Mouse (Mus musculus) stomach, embryonic 15.5 days (tissue): Measurements from ENCODE around the gene Selp. TPM values are rescaled to one million over a fixed set of nuclear protein-coding genes. Genes with fewer than 3 reads are reported as not detected.

Experiments used
- ATAC-seq: fragments of 200-750 bp; cut with Nextera tagmentation; 2 replicates; pipeline ENCODE4 v1.8.0; 2017; ENCODE audit warnings: low read depth, moderate number of reproducible peaks, moderate TSS enrichment; ENCODE audit not compliant: insufficient read depth, low FRiP score
- H3K27ac ChIP-seq: fragments of 300-500 bp; sonication (generic); 2 replicates; pipeline ENCODE4 v1.5.1; 2015; ENCODE audit warnings: mild to moderate bottlenecking, inconsistent platforms
- H3K27me3 ChIP-seq: fragments of 300-500 bp; sonication (generic); replicated peaks from 2 replicates; pipeline ENCODE4 v1.6.1; 2015; ENCODE audit warnings: inconsistent platforms
- H3K36me3 ChIP-seq: fragments of 300-500 bp; sonication (generic); 2 replicates; pipeline ENCODE4 v1.6.1; 2015; ENCODE audit warnings: inconsistent platforms
- H3K4me1 ChIP-seq: fragments of 300-500 bp; sonication (generic); 2 replicates; pipeline ENCODE4 v1.6.1; 2015; ENCODE audit warnings: inconsistent platforms
- H3K4me2 ChIP-seq: fragments of 300-500 bp; sonication (generic); 2 replicates; pipeline ENCODE4 v1.6.1; 2015; ENCODE audit warnings: mild to moderate bottlenecking, inconsistent platforms
- H3K4me3 ChIP-seq: fragments of 300-500 bp; sonication (generic); replicated peaks from 2 replicates; pipeline ENCODE4 v1.5.1; 2015; ENCODE audit warnings: inconsistent platforms
- H3K9ac ChIP-seq: fragments of 300-500 bp; sonication (generic); 2 replicates; pipeline ENCODE4 v1.6.1; 2015; ENCODE audit warnings: inconsistent platforms
- H3K9me3 ChIP-seq: fragments of 300-500 bp; sonication (generic); 2 replicates; pipeline ENCODE4 v1.6.1; 2016; ENCODE audit warnings: inconsistent platforms
- WGBS: fragments of 180-500 bp; shearing (Covaris S2); methylation state at CpG from one replicate; pipeline ENCODE4 v1.1.7; 2015; 5-methylcytosine and 5-hydroxymethylcytosine counted together
- polyA plus RNA-seq: library from polyadenylated mRNA; unstranded; fragments of >200 nt; fragmentation: Nextera tagmentation; extraction: Ambion mirVana; gene quantifications from 2 replicates; pipeline ENCODE4 v1.2.1, GENCODE M21; 2015

Selp gene
- polyA plus RNA-seq, 1 experiment from 2014 or later: 0.58 TPM

- Histone ChIP-seq H3K27ac (no peak overlapping the region), H3K9me3 (no peaks in the 10 kb centered on the region), H3K9ac (no peak overlapping the region), H3K36me3 (no peaks in the 10 kb centered on the region), H3K4me2 (no peak overlapping the region), H3K27me3 (no peaks in the 10 kb centered on the region), H3K4me1 (no peaks in the 10 kb centered on the region), H3K4me3 (no peak overlapping the region)
- no peak for ATAC-seq
- 80% methylated on average over 4 of the region's 4 CpGs for WGBS
These were observed 32.0 kb upstream of the Selp start for GRCm38 (mm10) chr1:164083046-164083445.

GRCm38 (mm10) chr1:164086797-164087196 lies 28.3 kb upstream of the Selp start:
- no peak for ATAC-seq
- H3K4me3 ChIP-seq: no peak overlapping the region
- H3K9ac ChIP-seq: no peak overlapping the region
- no peaks in the 10 kb centered on the region for H3K36me3 ChIP-seq
- no peaks in the 10 kb centered on the region for H3K27me3 ChIP-seq
- no peak overlapping the region for H3K27ac ChIP-seq
- H3K9me3 ChIP-seq: no peaks in the 10 kb centered on the region
- H3K4me2 ChIP-seq: no peak overlapping the region
- no peaks in the 10 kb centered on the region for H3K4me1 ChIP-seq
- 80% methylated on average over 3 of the region's 3 CpGs for WGBS

GRCm38 (mm10) chr1:164087872-164088271 lies 27.2 kb upstream of the Selp start:
- no peak for ATAC-seq
- Histone ChIP-seq H3K27me3 (no peaks in the 10 kb centered on the region), H3K9me3 (no peaks in the 10 kb centered on the region), H3K4me2 (no peak overlapping the region), H3K4me1 (no peaks in the 10 kb centered on the region), H3K36me3 (no peaks in the 10 kb centered on the region), H3K27ac (no peak overlapping the region), H3K9ac (no peak overlapping the region), H3K4me3 (no peak overlapping the region)
- 79% methylated on average over 5 of the region's 5 CpGs for WGBS

GRCm38 (mm10) chr1:164096780-164097179 lies 18.3 kb upstream of the Selp start:
- 24% methylated on average over 6 of the region's 6 CpGs for WGBS
- Histone ChIP-seq H3K9ac (no peak overlapping the region), H3K4me3 (no peak overlapping the region), H3K4me1 (no peaks in the 10 kb centered on the region), H3K27me3 (no peaks in the 10 kb centered on the region), H3K4me2 (no peak overlapping the region), H3K27ac (no peak overlapping the region), H3K36me3 (no peaks in the 10 kb centered on the region), H3K9me3 (no peaks in the 10 kb centered on the region)
- ATAC-seq: no peak

- Histone ChIP-seq H3K9ac (no peak overlapping the region), H3K4me2 (no peak overlapping the region), H3K27ac (no peak overlapping the region), H3K9me3 (no peaks in the 10 kb centered on the region), H3K27me3 (no peaks in the 10 kb centered on the region), H3K4me1 (no peaks in the 10 kb centered on the region), H3K36me3 (no peaks in the 10 kb centered on the region), H3K4me3 (no peak overlapping the region)
- ATAC-seq: no peak
- 69% methylated on average over 2 of the region's 2 CpGs for WGBS
These were observed 17.2 kb upstream of the Selp start for GRCm38 (mm10) chr1:164097911-164098310.

- Histone ChIP-seq H3K4me2 (no peak overlapping the region), H3K9me3 (no peaks in the 10 kb centered on the region), H3K36me3 (no peaks in the 10 kb centered on the region), H3K9ac (no peak overlapping the region), H3K4me3 (no peak overlapping the region), H3K27me3 (no peaks in the 10 kb centered on the region), H3K27ac (no peak overlapping the region), H3K4me1 (no peaks in the 10 kb centered on the region)
- no peak for ATAC-seq
- WGBS: 61% methylated on average over 2 of the region's 2 CpGs
These were observed 16.7 kb upstream of the Selp start for GRCm38 (mm10) chr1:164098372-164098771.

- WGBS: 67% methylated on average over 2 of the region's 2 CpGs
- H3K4me3 ChIP-seq: no peak overlapping the region
These were observed 5.3 kb upstream of the Selp start for GRCm38 (mm10) chr1:164109763-164110162.

GRCm38 (mm10) chr1:164110591-164111329 lies 4.3 kb upstream of the Selp start:
- no peak for ATAC-seq
- Histone ChIP-seq H3K27ac (no peak overlapping the region), H3K9ac (no peak overlapping the region), H3K27me3 (no peaks in the 10 kb centered on the region), H3K4me2 (no peak overlapping the region), H3K9me3 (no peaks in the 10 kb centered on the region), H3K36me3 (no peaks in the 10 kb centered on the region), H3K4me1 (no peaks in the 10 kb centered on the region), H3K4me3 (no peak overlapping the region)
- 93% methylated on average over 9 of the region's 9 CpGs for whole genome bisulfite sequencing

More at GRCm38 (mm10) chr1:164109763-164110162, 5.3 kb upstream of the Selp start:
- Histone ChIP-seq H3K9ac (no peak overlapping the region), H3K4me2 (no peak overlapping the region), H3K9me3 (no peaks in the 10 kb centered on the region), H3K27me3 (no peaks in the 10 kb centered on the region), H3K27ac (no peak overlapping the region), H3K4me1 (no peaks in the 10 kb centered on the region), H3K36me3 (no peaks in the 10 kb centered on the region)
- ATAC-seq: no peak

GRCm38 (mm10) chr1:164114280-164114679 lies 784 bp upstream of the Selp start:
- H3K4me3 ChIP-seq: no peak overlapping the region
- no peaks in the 10 kb centered on the region for H3K36me3 ChIP-seq
- H3K4me2 ChIP-seq: no peak overlapping the region
- no peaks in the 10 kb centered on the region for H3K27me3 ChIP-seq
- H3K9me3 ChIP-seq: no peaks in the 10 kb centered on the region
- 79% methylated on average over 5 of the region's 5 CpGs for WGBS
- no peaks in the 10 kb centered on the region for H3K4me1 ChIP-seq
- H3K9ac ChIP-seq: no peak overlapping the region
- H3K27ac ChIP-seq: no peak overlapping the region
- no peak for ATAC-seq

- Histone ChIP-seq H3K9ac (no peak overlapping the region), H3K4me1 (no peaks in the 10 kb centered on the region), H3K9me3 (no peaks in the 10 kb centered on the region), H3K27me3 (no peaks in the 10 kb centered on the region), H3K36me3 (no peaks in the 10 kb centered on the region), H3K27ac (no peak overlapping the region), H3K4me3 (no peak overlapping the region), H3K4me2 (no peak overlapping the region)
- ATAC-seq: no peak
- 79% methylated on average over 6 of the region's 6 CpGs for WGBS
These were observed 583 bp downstream of the Selp start for GRCm38 (mm10) chr1:164115647-164116046.

- no peak overlapping the region for H3K4me3 ChIP-seq
- H3K4me1 ChIP-seq: no peaks in the 10 kb centered on the region
- no peaks in the 10 kb centered on the region for H3K36me3 ChIP-seq
- no peaks in the 10 kb centered on the region for H3K9me3 ChIP-seq
- no peak overlapping the region for H3K9ac ChIP-seq
- H3K27ac ChIP-seq: no peak overlapping the region
- 79% methylated on average over 6 of the region's 6 CpGs for WGBS
- no peak for ATAC-seq
- no peak overlapping the region for H3K4me2 ChIP-seq
- no peaks in the 10 kb centered on the region for H3K27me3 ChIP-seq
These were observed 2.8 kb downstream of the Selp start for GRCm38 (mm10) chr1:164117869-164118268.

GRCm38 (mm10) chr1:164119892-164120776 lies 5.1 kb downstream of the Selp start:
- no peak overlapping the region for H3K4me2 ChIP-seq
- no peak overlapping the region for H3K4me3 ChIP-seq
- H3K36me3 ChIP-seq: no peaks in the 10 kb centered on the region
- no peak overlapping the region for H3K27ac ChIP-seq
- H3K4me1 ChIP-seq: no peaks in the 10 kb centered on the region
- H3K27me3 ChIP-seq: no peaks in the 10 kb centered on the region
- no peak for ATAC-seq
- WGBS: 67% methylated on average over 3 of the region's 3 CpGs
- no peak overlapping the region for H3K9ac ChIP-seq
- H3K9me3 ChIP-seq: no peaks in the 10 kb centered on the region
